Mouse (Mus musculus) ES-E14 (cell line): ENCODE results near the gene 1300017J02Rik.

Source experiments
- CHD2 ChIP-seq: IDR thresholded peaks from 2 replicates; pipeline ENCODE4 v1.6.1; 2014; ENCODE audit warnings: mild to moderate bottlenecking, low read depth, low read length, inconsistent platforms
- HCFC1 ChIP-seq: IDR thresholded peaks from 2 replicates; pipeline ENCODE4 v1.6.1; 2012; ENCODE audit warnings: low read length, inconsistent platforms, borderline replicate concordance; ENCODE audit not compliant: insufficient read depth
- MAFK ChIP-seq: IDR thresholded peaks from 2 replicates; pipeline ENCODE4 v1.6.1; 2014; ENCODE audit warnings: mild to moderate bottlenecking, low read depth, low read length, inconsistent platforms; ENCODE audit not compliant: insufficient read depth
- ZC3H11A ChIP-seq: IDR thresholded peaks from 2 replicates; pipeline ENCODE4 v1.6.1; 2012; ENCODE audit warnings: low read depth, mild to moderate bottlenecking, inconsistent platforms, low read length, borderline replicate concordance
- ZNF384 ChIP-seq: IDR thresholded peaks from 2 replicates; pipeline ENCODE4 v1.6.1; 2012; ENCODE audit warnings: low read depth, low read length, inconsistent platforms

DNA sequence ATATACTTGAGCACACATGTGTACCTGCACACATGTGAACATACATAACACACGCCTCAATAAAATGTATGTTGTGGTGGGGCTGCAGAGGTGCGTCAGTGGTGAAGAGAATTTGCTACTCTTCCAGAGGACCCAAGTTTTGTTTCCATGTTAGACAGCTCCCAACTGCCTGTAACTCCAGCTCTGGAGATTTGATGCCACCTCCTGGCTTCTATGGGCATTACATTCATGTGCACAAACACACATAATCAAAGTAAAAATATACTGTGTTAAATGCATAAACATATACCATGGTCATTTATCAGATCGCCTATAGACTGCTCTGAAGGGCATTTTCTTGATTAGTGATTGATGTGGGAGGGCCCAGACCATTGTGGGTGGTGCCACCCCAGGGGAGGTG is 2.2 kb downstream of the 1300017J02Rik start:
- no peak for TF ChIP-seq HCFC1
- TF ChIP-seq CHD2, result no peak
- TF ChIP-seq ZC3H11A, result peak; percentile 65; the same call in 1 of the 2 replicates
- TF ChIP-seq MAFK, result no peak
- TF ChIP-seq ZNF384, result no peak
